Mouse (Mus musculus) liver, embryonic 11.5 days (tissue): ENCODE results near the gene Zcwpw1. TPM values are rescaled to one million over a fixed set of nuclear protein-coding genes. Genes with fewer than 3 reads are reported as not detected.

Experiments
- ATAC-seq: fragments of 200-750 bp; cut with Nextera tagmentation; replicated peaks from 2 replicates; pipeline ENCODE4 v1.8.0; 2017; ENCODE audit warnings: moderate number of reproducible peaks, mild to moderate bottlenecking, moderate TSS enrichment, moderate library complexity; ENCODE audit not compliant: low FRiP score
- DNase-seq: peaks from one replicate; pipeline ENCODE4 v3.0.0-alpha.2; 2017; ENCODE audit warnings: low spot score
- H3K27ac ChIP-seq: fragments of 300-500 bp; sonication (generic); 2 replicates; pipeline ENCODE4 v1.5.1; 2014; ENCODE audit warnings: mild to moderate bottlenecking, low read depth, low read length, control low read depth
- H3K27me3 ChIP-seq: fragments of 300-500 bp; sonication (generic); replicated peaks from 2 replicates; pipeline ENCODE4 v1.6.1; 2014; ENCODE audit warnings: low read length, mixed read lengths; ENCODE audit not compliant: control insufficient read depth, insufficient read depth
- H3K36me3 ChIP-seq: fragments of 300-500 bp; sonication (generic); 2 replicates; pipeline ENCODE4 v1.6.1; 2014; ENCODE audit warnings: mild to moderate bottlenecking, low read length, moderate library complexity, mixed read lengths; ENCODE audit not compliant: control insufficient read depth, insufficient read depth
- H3K4me1 ChIP-seq: fragments of 300-500 bp; sonication (generic); replicated peaks from 2 replicates; pipeline ENCODE4 v1.6.1; 2014; ENCODE audit warnings: low read length, mixed read lengths; ENCODE audit not compliant: control insufficient read depth, insufficient read depth
- H3K4me2 ChIP-seq: fragments of 300-500 bp; sonication (generic); 2 replicates; pipeline ENCODE4 v1.6.1; 2014; ENCODE audit warnings: mild to moderate bottlenecking, control low read depth, moderate library complexity
- H3K4me3 ChIP-seq: fragments of 300-500 bp; sonication (generic); 2 replicates; pipeline ENCODE4 v1.5.1; 2014; ENCODE audit warnings: low read depth, low read length, control low read depth
- H3K9ac ChIP-seq: fragments of 300-500 bp; sonication (generic); 2 replicates; pipeline ENCODE4 v1.6.1; 2014; ENCODE audit warnings: low read depth, low read length, control low read depth
- H3K9me3 ChIP-seq: fragments of 300-500 bp; sonication (generic); 2 replicates; pipeline ENCODE4 v1.6.1; 2016; ENCODE audit warnings: low read length, inconsistent platforms, mixed read lengths; ENCODE audit not compliant: control insufficient read depth
- WGBS: fragments of 180-500 bp; shearing (Covaris S2); extraction: QIAGEN DNeasy Blood & Tissue Kit; methylation state at CpG from one replicate; pipeline ENCODE4 v1.1.7; 2014; 5-methylcytosine and 5-hydroxymethylcytosine counted together
- polyA plus RNA-seq: library from polyadenylated mRNA; unstranded; fragments of >200 nt; fragmentation: Nextera tagmentation; extraction: Ambion mirVana; gene quantifications from 2 replicates; pipeline ENCODE4 v1.2.1, GENCODE M21; 2014

The Zcwpw1 gene
- polyA plus RNA-seq, 1 experiment from 2014 or later: 13.1 TPM

- H3K4me1 ChIP-seq: no peaks in the 10 kb centered on the region
- DNase-seq (no peak), ATAC-seq (no peak)
- no peak overlapping the region for H3K4me2 ChIP-seq
- 83% methylated on average over 5 of the region's 5 CpGs for WGBS
- no peaks in the 10 kb centered on the region for H3K9me3 ChIP-seq
- H3K27me3 ChIP-seq: no peaks in the 10 kb centered on the region
- no peak overlapping the region for H3K27ac ChIP-seq
- H3K4me3 ChIP-seq: no peak overlapping the region
- H3K9ac ChIP-seq: no peak overlapping the region
- no peaks in the 10 kb centered on the region for H3K36me3 ChIP-seq
Measured at GRCm38 (mm10) chr5:137808316-137808715, 20.7 kb downstream of the Zcwpw1 start.

DNA sequence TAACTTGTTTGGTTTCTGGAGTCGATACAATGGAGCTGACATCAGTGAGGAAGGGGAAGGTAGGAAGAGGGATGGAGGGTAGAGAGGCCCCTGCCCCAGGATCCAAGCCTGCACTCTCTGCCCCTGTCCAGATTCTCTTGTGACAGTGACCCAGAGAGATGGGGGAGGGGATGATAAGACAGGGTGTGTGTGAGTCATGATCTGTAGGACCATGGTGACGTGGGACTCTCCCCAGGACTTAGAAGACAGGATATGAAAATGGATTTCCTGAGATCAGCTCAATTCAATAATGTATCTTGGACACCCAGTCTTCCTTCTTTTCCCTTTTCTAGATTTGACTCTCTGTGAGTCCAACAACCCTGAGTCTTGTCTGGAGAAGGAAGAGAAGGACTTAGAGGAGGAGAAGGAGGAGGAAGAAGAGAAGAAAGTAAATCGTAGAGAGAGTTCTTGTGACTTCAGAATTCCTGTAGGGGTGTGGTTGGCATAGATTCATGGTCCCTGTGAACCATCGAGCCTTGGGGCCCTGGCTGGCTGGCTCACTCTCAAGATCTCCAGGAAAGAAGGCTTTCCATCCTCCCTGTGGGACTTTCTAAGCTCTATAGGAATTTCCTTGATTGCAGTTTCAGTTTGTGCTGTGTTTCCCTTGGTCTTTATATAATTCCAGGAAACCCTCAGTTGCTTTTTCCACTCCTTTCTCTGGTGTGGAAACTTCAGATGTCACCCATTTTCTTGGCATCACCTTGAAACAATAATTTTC, 30.0 kb downstream of the Zcwpw1 start:
- Histone ChIP-seq H3K27me3 (no peaks in the 10 kb centered on the region), H3K27ac (no peak overlapping the region), H3K36me3 (no peaks in the 10 kb centered on the region), H3K4me2 (no peak overlapping the region), H3K4me1 (no peaks in the 10 kb centered on the region), H3K9ac (no peak overlapping the region), H3K9me3 (no peaks in the 10 kb centered on the region), H3K4me3 (no peak overlapping the region)
- WGBS: 62% methylated on average over 4 of the region's 4 CpGs
- DNase-seq: no peak
- ATAC-seq: no peak

GRCm38 (mm10) chr5:137822126-137822525, 34.5 kb downstream of the Zcwpw1 start:
- DNase-seq (no peak), ATAC-seq (no peak)
- H3K4me2 ChIP-seq: no peak overlapping the region
- H3K36me3 ChIP-seq: no peaks in the 10 kb centered on the region
- H3K27me3 ChIP-seq: no peaks in the 10 kb centered on the region
- H3K9ac ChIP-seq: no peak overlapping the region
- WGBS: 68% methylated on average over 4 of the region's 4 CpGs
- no peak overlapping the region for H3K4me3 ChIP-seq
- no peak overlapping the region for H3K27ac ChIP-seq
- no peaks in the 10 kb centered on the region for H3K4me1 ChIP-seq
- no peaks in the 10 kb centered on the region for H3K9me3 ChIP-seq

DNA sequence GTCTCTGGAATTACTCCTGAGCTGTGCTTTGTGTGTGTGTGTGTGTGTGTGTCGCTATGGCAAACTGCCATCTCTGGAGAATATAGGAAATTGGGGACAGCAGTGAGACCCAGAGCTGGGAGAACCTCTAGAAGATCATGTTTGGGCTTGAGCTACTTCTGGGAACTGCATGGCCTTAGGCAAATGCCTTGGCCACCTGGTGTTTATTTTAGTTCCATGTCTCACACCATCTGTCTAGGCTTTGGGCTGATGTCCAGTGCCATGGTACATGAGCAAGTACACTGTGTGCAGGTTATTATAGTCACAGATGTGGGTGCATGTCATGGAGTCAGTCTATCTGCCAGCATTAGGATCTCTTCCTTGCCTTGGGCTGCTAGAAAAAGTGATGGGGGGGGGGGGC, 35.0 kb downstream of the Zcwpw1 start:
- 72% methylated on average over 1 of the region's 1 CpGs for WGBS
- Histone ChIP-seq H3K27ac (no peak overlapping the region), H3K27me3 (no peaks in the 10 kb centered on the region), H3K4me2 (no peak overlapping the region), H3K9ac (no peak overlapping the region), H3K36me3 (no peaks in the 10 kb centered on the region), H3K4me1 (no peaks in the 10 kb centered on the region), H3K4me3 (no peak overlapping the region), H3K9me3 (no peaks in the 10 kb centered on the region)
- DNase-seq: no peak
- no peak for ATAC-seq

- H3K4me2 ChIP-seq: no peak overlapping the region
- H3K27me3 ChIP-seq: no peaks in the 10 kb centered on the region
- WGBS: 75% methylated on average over 6 of the region's 6 CpGs
- no peaks in the 10 kb centered on the region for H3K36me3 ChIP-seq
- no peak for DNase-seq
- no peaks in the 10 kb centered on the region for H3K9me3 ChIP-seq
- no peak for ATAC-seq
- no peak overlapping the region for H3K27ac ChIP-seq
- H3K4me3 ChIP-seq: no peak overlapping the region
- no peaks in the 10 kb centered on the region for H3K4me1 ChIP-seq
- no peak overlapping the region for H3K9ac ChIP-seq
Measured at GRCm38 (mm10) chr5:137823455-137824045, 36.0 kb downstream of the Zcwpw1 start.

DNA sequence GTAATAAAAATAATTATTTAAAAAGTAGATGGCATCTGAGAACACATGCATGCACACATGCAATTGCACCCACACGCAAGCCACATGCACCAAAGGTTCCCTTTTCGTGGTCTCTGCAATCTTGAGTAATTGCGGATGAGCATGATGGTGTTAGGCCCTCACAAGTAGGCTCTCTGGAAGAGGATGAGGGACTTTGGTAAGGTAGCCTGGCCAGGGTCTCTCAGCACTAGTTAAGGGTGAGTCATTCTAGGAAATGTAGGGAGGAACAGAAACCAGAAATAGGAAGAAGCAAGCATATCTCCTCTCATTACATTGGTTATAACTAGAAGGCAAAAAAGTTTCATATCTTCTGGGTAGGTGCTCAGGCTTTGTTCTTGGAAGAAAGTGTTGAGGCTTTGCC, 37.4 kb downstream of the Zcwpw1 start:
- 73% methylated on average over 3 of the region's 3 CpGs for WGBS
- no peak overlapping the region for H3K27ac ChIP-seq
- ATAC-seq: no peak

DNA sequence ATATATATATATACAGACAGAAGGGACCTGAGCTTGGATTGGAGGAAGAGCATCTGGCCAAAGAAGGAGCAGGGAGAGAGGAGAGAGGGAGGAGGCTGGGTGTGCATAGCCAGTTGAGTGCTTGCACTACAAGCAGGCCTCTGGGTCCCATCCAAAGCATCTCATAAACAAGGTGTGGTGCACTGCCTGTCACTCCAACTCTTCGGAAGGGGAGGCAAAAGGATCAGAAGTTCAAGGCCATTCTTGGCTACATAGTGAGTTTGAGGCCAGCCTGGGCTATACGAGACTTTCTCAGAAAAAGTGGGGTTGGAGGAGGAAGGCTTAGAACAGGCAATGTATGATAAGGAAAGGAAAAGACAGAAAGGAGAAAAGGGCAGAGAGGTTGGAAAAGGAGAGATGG, 38.4 kb downstream of the Zcwpw1 start:
- no peak overlapping the region for H3K4me3 ChIP-seq
- no peaks in the 10 kb centered on the region for H3K9me3 ChIP-seq
- no peaks in the 10 kb centered on the region for H3K4me1 ChIP-seq
- 71% methylated on average over 2 of the region's 2 CpGs for WGBS
- no peaks in the 10 kb centered on the region for H3K27me3 ChIP-seq
- H3K27ac ChIP-seq: no peak overlapping the region
- H3K4me2 ChIP-seq: no peak overlapping the region
- no peak overlapping the region for H3K9ac ChIP-seq
- no peak for ATAC-seq
- no peak for DNase-seq
- no peaks in the 10 kb centered on the region for H3K36me3 ChIP-seq

More for the DNA sequence above, 37.4 kb downstream of the Zcwpw1 start:
- Histone ChIP-seq H3K4me3 (no peak overlapping the region), H3K27me3 (no peaks in the 10 kb centered on the region), H3K4me2 (no peak overlapping the region), H3K9me3 (no peaks in the 10 kb centered on the region), H3K36me3 (no peaks in the 10 kb centered on the region), H3K9ac (no peak overlapping the region), H3K4me1 (no peaks in the 10 kb centered on the region)
- no peak for DNase-seq

DNA sequence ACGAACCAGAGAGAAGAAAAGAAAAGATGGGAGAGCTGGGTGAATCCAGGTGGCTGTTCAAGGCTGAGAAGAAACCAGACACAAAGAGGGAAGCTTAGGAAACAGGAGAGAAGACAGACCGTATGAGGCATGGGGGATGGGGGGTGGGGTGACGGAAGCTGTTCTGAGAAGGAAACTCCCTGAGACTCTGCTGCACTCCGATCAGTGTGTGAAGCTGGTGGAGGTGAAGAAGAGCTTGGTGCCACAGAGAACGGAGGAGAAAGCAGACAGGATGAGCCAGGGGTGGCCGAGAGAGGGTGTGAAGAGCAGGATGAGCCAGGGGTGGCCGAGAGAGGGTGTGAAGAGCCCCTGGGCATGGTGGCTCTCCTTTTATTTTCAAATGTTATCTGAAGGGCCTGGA, 38.8 kb downstream of the Zcwpw1 start:
- ATAC-seq: no peak

DNA sequence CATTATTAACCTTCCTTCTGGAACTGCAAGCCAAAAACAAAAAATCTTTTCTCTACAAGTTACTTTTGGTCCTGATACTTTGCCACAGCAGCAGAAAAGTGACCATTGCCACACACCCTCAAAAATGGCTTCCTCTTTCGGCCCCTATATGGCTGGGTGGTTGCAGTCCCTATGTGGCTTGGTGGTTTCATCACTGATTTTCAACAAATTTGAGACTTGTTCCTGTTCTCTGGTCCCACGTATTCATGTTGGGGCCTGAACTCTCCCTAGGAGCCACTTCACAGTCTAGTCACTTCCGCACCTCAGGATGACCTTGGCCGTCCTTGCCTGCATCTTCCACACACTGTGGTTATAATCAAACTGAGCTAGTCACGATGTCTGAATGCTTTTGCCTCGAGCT, 41.1 kb downstream of the Zcwpw1 start:
- no peak overlapping the region for H3K4me3 ChIP-seq
- DNase-seq: no peak
- H3K9me3 ChIP-seq: no peaks in the 10 kb centered on the region
- H3K4me2 ChIP-seq: no peak overlapping the region
- H3K4me1 ChIP-seq: no peaks in the 10 kb centered on the region
- H3K9ac ChIP-seq: no peak overlapping the region
- no peaks in the 10 kb centered on the region for H3K36me3 ChIP-seq
- 74% methylated on average over 6 of the region's 6 CpGs for WGBS
- no peak for ATAC-seq
- no peaks in the 10 kb centered on the region for H3K27me3 ChIP-seq
- H3K27ac ChIP-seq: no peak overlapping the region

More for the DNA sequence above, 38.8 kb downstream of the Zcwpw1 start:
- DNase-seq: no peak
- no peak overlapping the region for H3K4me3 ChIP-seq
- no peak overlapping the region for H3K4me2 ChIP-seq
- no peaks in the 10 kb centered on the region for H3K27me3 ChIP-seq
- whole genome bisulfite sequencing: 24% methylated on average over 7 of the region's 7 CpGs
- H3K9ac ChIP-seq: no peak overlapping the region
- no peak overlapping the region for H3K27ac ChIP-seq
- H3K9me3 ChIP-seq: no peaks in the 10 kb centered on the region
- H3K4me1 ChIP-seq: no peaks in the 10 kb centered on the region
- no peaks in the 10 kb centered on the region for H3K36me3 ChIP-seq
